Mouse (Mus musculus): ENCODE measurements around the gene Baiap3. TPM values are rescaled to one million over a fixed set of nuclear protein-coding genes. Genes with fewer than 3 reads are reported as not detected.
"Not testable (repeated sequence)": the region's sequence is repeated elsewhere in the genome, so short reads cannot be mapped to it uniquely, and the experiment has no call there.

The Baiap3 gene
- polyA plus RNA-seq, 1 experiment from 2014 or later: 22.5 TPM

GRCm38 (mm10) chr17:25231621-25232020, 24.5 kb downstream of the Baiap3 start:
- H3K27ac ChIP-seq (ENCODE audit: low read length): not testable (repeated sequence)

GRCm38 (mm10) chr17:25230700-25231099, 25.5 kb downstream of the Baiap3 start:
- H3K9me3 ChIP-seq (ENCODE audit: control insufficient read depth, low read length): no peaks in the 10 kb centered on the region
- ATAC-seq: no peak
- H3K4me3 ChIP-seq (replicated peaks; ENCODE audit: low read length): no peak overlapping the region
- H3K36me3 ChIP-seq (ENCODE audit: control insufficient read depth, insufficient read depth): peaks cover 21% of the 10 kb centered on the region
- no peaks in the 10 kb centered on the region for H3K27me3 ChIP-seq (replicated peaks; ENCODE audit: control insufficient read depth, insufficient read depth, low read length)
- H3K4me2 ChIP-seq (ENCODE audit: low read length): no peak overlapping the region
- no peak overlapping the region for H3K27ac ChIP-seq (ENCODE audit: low read length)
- H3K4me1 ChIP-seq (replicated peaks; ENCODE audit: control insufficient read depth, insufficient read depth, low read length): no peaks in the 10 kb centered on the region
- WGBS: 100% methylated on average over 3 of the region's 3 CpGs
- no peak overlapping the region for H3K9ac ChIP-seq (replicated peaks; ENCODE audit: low read depth, low read length)

More at GRCm38 (mm10) chr17:25231621-25232020, 24.5 kb downstream of the Baiap3 start:
- H3K36me3 ChIP-seq (ENCODE audit: control insufficient read depth, insufficient read depth): peaks cover 24% of the 10 kb centered on the region
- WGBS: 91% methylated on average over 4 of the region's 11 CpGs
- ATAC-seq: 0 out of 2 replicates have a peak, but pooled peaks have one; percentile 59
- H3K9ac ChIP-seq (replicated peaks; ENCODE audit: low read depth, low read length); H3K9me3 ChIP-seq (ENCODE audit: control insufficient read depth, low read length); H3K4me1 ChIP-seq (replicated peaks; ENCODE audit: control insufficient read depth, insufficient read depth, low read length); H3K4me3 ChIP-seq (replicated peaks; ENCODE audit: low read length); H3K27me3 ChIP-seq (replicated peaks; ENCODE audit: control insufficient read depth, insufficient read depth, low read length); H3K4me2 ChIP-seq (ENCODE audit: low read length): not testable (repeated sequence)

GRCm38 (mm10) chr17:25230014-25230655, 26.0 kb downstream of the Baiap3 start:
- H3K4me2 ChIP-seq (ENCODE audit: low read length); H3K4me1 ChIP-seq (replicated peaks; ENCODE audit: control insufficient read depth, insufficient read depth, low read length); H3K9me3 ChIP-seq (ENCODE audit: control insufficient read depth, low read length); H3K9ac ChIP-seq (replicated peaks; ENCODE audit: low read depth, low read length); H3K27me3 ChIP-seq (replicated peaks; ENCODE audit: control insufficient read depth, insufficient read depth, low read length); H3K4me3 ChIP-seq (replicated peaks; ENCODE audit: low read length); H3K27ac ChIP-seq (ENCODE audit: low read length): not testable (repeated sequence)
- ATAC-seq: 0 out of 2 replicates have a peak, but pooled peaks have one; percentile 54
- WGBS: 75% methylated on average over 14 of the region's 17 CpGs
- H3K36me3 ChIP-seq (ENCODE audit: control insufficient read depth, insufficient read depth): peaks cover 15% of the 10 kb centered on the region

- ATAC-seq: no peak
Observed at GRCm38 (mm10) chr17:25227991-25228390, 28.2 kb downstream of the Baiap3 start.

GRCm38 (mm10) chr17:25225659-25226058, 30.5 kb downstream of the Baiap3 start:
- Histone ChIP-seq H3K36me3 (ENCODE audit: control insufficient read depth, insufficient read depth) (peaks cover 6% of the 10 kb centered on the region), H3K4me3 (replicated peaks; ENCODE audit: low read length) (no peak overlapping the region), H3K27ac (ENCODE audit: low read length) (no peak overlapping the region), H3K4me1 (replicated peaks; ENCODE audit: control insufficient read depth, insufficient read depth, low read length) (peaks cover 7% of the 10 kb centered on the region; the same call in 1 of the 2 replicates), H3K9ac (replicated peaks; ENCODE audit: low read depth, low read length) (no peak overlapping the region), H3K4me2 (ENCODE audit: low read length) (no peak overlapping the region), H3K9me3 (ENCODE audit: control insufficient read depth, low read length) (no peaks in the 10 kb centered on the region), H3K27me3 (replicated peaks; ENCODE audit: control insufficient read depth, insufficient read depth, low read length) (no peaks in the 10 kb centered on the region)
- 85% methylated on average over 4 of the region's 4 CpGs for WGBS
- no peak for ATAC-seq

More at GRCm38 (mm10) chr17:25227991-25228390, 28.2 kb downstream of the Baiap3 start:
- H3K27me3 ChIP-seq (replicated peaks; ENCODE audit: control insufficient read depth, insufficient read depth, low read length): no peaks in the 10 kb centered on the region
- peaks cover 12% of the 10 kb centered on the region for H3K36me3 ChIP-seq (ENCODE audit: control insufficient read depth, insufficient read depth)
- no peak overlapping the region for H3K4me3 ChIP-seq (replicated peaks; ENCODE audit: low read length)
- H3K27ac ChIP-seq (ENCODE audit: low read length): no peak overlapping the region
- no peak overlapping the region for H3K4me2 ChIP-seq (ENCODE audit: low read length)
- H3K9ac ChIP-seq (replicated peaks; ENCODE audit: low read depth, low read length): no peak overlapping the region
- 90% methylated on average over 5 of the region's 5 CpGs for WGBS
- H3K9me3 ChIP-seq (ENCODE audit: control insufficient read depth, low read length): no peaks in the 10 kb centered on the region
- no peaks in the 10 kb centered on the region for H3K4me1 ChIP-seq (replicated peaks; ENCODE audit: control insufficient read depth, insufficient read depth, low read length)

GRCm38 (mm10) chr17:25224586-25225222, 31.5 kb downstream of the Baiap3 start:
- Histone ChIP-seq H3K4me3 (replicated peaks; ENCODE audit: low read length) (no peak overlapping the region), H3K9me3 (ENCODE audit: control insufficient read depth, low read length) (no peaks in the 10 kb centered on the region), H3K4me2 (ENCODE audit: low read length) (no peak overlapping the region), H3K4me1 (replicated peaks; ENCODE audit: control insufficient read depth, insufficient read depth, low read length) (peaks cover 7% of the 10 kb centered on the region; the same call in 1 of the 2 replicates), H3K27me3 (replicated peaks; ENCODE audit: control insufficient read depth, insufficient read depth, low read length) (no peaks in the 10 kb centered on the region), H3K27ac (ENCODE audit: low read length) (no peak overlapping the region), H3K9ac (replicated peaks; ENCODE audit: low read depth, low read length) (no peak overlapping the region), H3K36me3 (ENCODE audit: control insufficient read depth, insufficient read depth) (peaks cover 2% of the 10 kb centered on the region)
- no peak for ATAC-seq
- 92% methylated on average over 7 of the region's 7 CpGs for WGBS

GRCm38 (mm10) chr17:25222951-25223601, 33.1 kb downstream of the Baiap3 start:
- peaks cover 7% of the 10 kb centered on the region; the same call in 1 of the 2 replicates for H3K4me1 ChIP-seq (replicated peaks; ENCODE audit: control insufficient read depth, insufficient read depth, low read length)
- no peak overlapping the region; the same call in 1 of the 2 replicates for H3K4me3 ChIP-seq (replicated peaks; ENCODE audit: low read length)
- ATAC-seq: no peak
- peak overlapping the region; percentile 31 for H3K4me2 ChIP-seq (ENCODE audit: low read length)
- H3K27ac ChIP-seq (ENCODE audit: low read length): no peak overlapping the region
- WGBS: 25% methylated on average over 6 of the region's 6 CpGs
- H3K9me3 ChIP-seq (ENCODE audit: control insufficient read depth, low read length): no peaks in the 10 kb centered on the region
- peaks cover 3% of the 10 kb centered on the region for H3K36me3 ChIP-seq (ENCODE audit: control insufficient read depth, insufficient read depth)
- no peak overlapping the region for H3K9ac ChIP-seq (replicated peaks; ENCODE audit: low read depth, low read length)
- H3K27me3 ChIP-seq (replicated peaks; ENCODE audit: control insufficient read depth, insufficient read depth, low read length): no peaks in the 10 kb centered on the region

- H3K27ac ChIP-seq (ENCODE audit: low read length); H3K4me1 ChIP-seq (replicated peaks; ENCODE audit: control insufficient read depth, insufficient read depth, low read length); H3K9ac ChIP-seq (replicated peaks; ENCODE audit: low read depth, low read length); H3K27me3 ChIP-seq (replicated peaks; ENCODE audit: control insufficient read depth, insufficient read depth, low read length); H3K36me3 ChIP-seq (ENCODE audit: control insufficient read depth, insufficient read depth); H3K9me3 ChIP-seq (ENCODE audit: control insufficient read depth, low read length): not testable (repeated sequence)
- H3K4me3 ChIP-seq (replicated peaks; ENCODE audit: low read length): peak overlapping the region; percentile 4; the same call in 1 of the 2 replicates
- peak; percentile 95 for ATAC-seq
- peak overlapping the region; percentile 39 for H3K4me2 ChIP-seq (ENCODE audit: low read length)
- 9% methylated on average over 17 of the region's 28 CpGs for WGBS
Observed at GRCm38 (mm10) chr17:25222504-25222940, 33.6 kb downstream of the Baiap3 start.

- H3K4me1 ChIP-seq (replicated peaks; ENCODE audit: control insufficient read depth, insufficient read depth, low read length): peaks cover 7% of the 10 kb centered on the region; the same call in 1 of the 2 replicates
- peak overlapping the region; percentile 23 for H3K4me3 ChIP-seq (replicated peaks; ENCODE audit: low read length)
- no peaks in the 10 kb centered on the region for H3K27me3 ChIP-seq (replicated peaks; ENCODE audit: control insufficient read depth, insufficient read depth, low read length)
- H3K36me3 ChIP-seq (ENCODE audit: control insufficient read depth, insufficient read depth): peaks cover 3% of the 10 kb centered on the region
- no peaks in the 10 kb centered on the region for H3K9me3 ChIP-seq (ENCODE audit: control insufficient read depth, low read length)
- WGBS: 1% methylated on average over 14 of the region's 30 CpGs
- peak; percentile 80 for ATAC-seq
- H3K4me2 ChIP-seq (ENCODE audit: low read length): peak overlapping the region; percentile 39
- no peak overlapping the region for H3K27ac ChIP-seq (ENCODE audit: low read length)
- no peak overlapping the region for H3K9ac ChIP-seq (replicated peaks; ENCODE audit: low read depth, low read length)
Observed at GRCm38 (mm10) chr17:25221821-25222503, 34.2 kb downstream of the Baiap3 start.
